Mouse (Mus musculus) heart, adult 2 months (tissue): Measurements from ENCODE around the gene Vmn1r21. TPM values are rescaled to one million over a fixed set of nuclear protein-coding genes. Genes with fewer than 3 reads are reported as not detected.
A peak's percentile ranks its signal among the peaks of the same experiment; 100 is the strongest.

Experiments used
- DNase-seq, 2 experiments: peaks; one replicate each; pipeline ENCODE4 v3.0.0; 2021
- H3K27ac ChIP-seq: fragments of 200-600 bp; 2 replicates; pipeline ENCODE4 v1.8.1; 2022
- H3K27me3 ChIP-seq: fragments of 200-500 bp; 2 replicates; pipeline ENCODE4 v1.6.1; 2012; ENCODE audit warnings: mild to moderate bottlenecking, low read length, inconsistent platforms, mixed read lengths; ENCODE audit not compliant: control insufficient read depth, insufficient read depth
- H3K36me3 ChIP-seq: fragments of 200-500 bp; 2 replicates; pipeline ENCODE4 v1.6.1; 2012; ENCODE audit warnings: low read length, inconsistent platforms; ENCODE audit not compliant: control insufficient read depth, insufficient read depth
- H3K4me1 ChIP-seq: fragments of 200-500 bp; 2 replicates; pipeline ENCODE4 v1.6.1; 2011; ENCODE audit warnings: low read length; ENCODE audit not compliant: control insufficient read depth, insufficient read depth
- H3K4me3 ChIP-seq: fragments of 200-600 bp; 2 replicates; pipeline ENCODE4 v1.8.1; 2022
- H3K79me2 ChIP-seq: fragments of 200-500 bp; replicated peaks from 2 replicates; pipeline ENCODE4 v1.6.1; 2012; ENCODE audit warnings: mild to moderate bottlenecking, inconsistent platforms, low read length, moderate library complexity, mixed read lengths; ENCODE audit not compliant: control insufficient read depth, insufficient read depth
- H3K9ac ChIP-seq: fragments of 200-500 bp; 2 replicates; pipeline ENCODE4 v1.6.1; 2012; ENCODE audit warnings: low read depth, mild to moderate bottlenecking, control low read depth, inconsistent platforms, low read length, mixed read lengths
- CTCF ChIP-seq: fragments of 200-600 bp; IDR thresholded peaks from 2 replicates; pipeline ENCODE4 v1.8.1; 2022; ENCODE audit warnings: antibody characterized with exemption, mild to moderate bottlenecking, moderate library complexity
- EP300 ChIP-seq: fragments of 200-500 bp; IDR thresholded peaks from 2 replicates; pipeline ENCODE4 v1.6.1; 2011; ENCODE audit warnings: low read depth, low read length, control low read depth; ENCODE audit not compliant: insufficient read depth
- POLR2A ChIP-seq: fragments of 200-500 bp; IDR thresholded peaks from 2 replicates; pipeline ENCODE4 v1.6.1; 2011; ENCODE audit warnings: mild to moderate bottlenecking, low read depth, low read length, control low read depth; ENCODE audit not compliant: insufficient read depth
- WGBS: fragments of 180-500 bp; shearing (Covaris S2); methylation state at CpG from one replicate; pipeline ENCODE4 v1.1.7; 2018; 5-methylcytosine and 5-hydroxymethylcytosine counted together
- intact Hi-C: fragments of 180-260 bp; cut with DNase I; formaldehyde crosslinking; loops from one replicate; pipeline ENCODE4 v1.15.1; 2025
- polyA plus RNA-seq: library from polyadenylated mRNA; depleted of rRNA; stranded (reverse); fragments of >200 nt; gene quantifications from 2 replicates; pipeline ENCODE4 v1.2.3, GENCODE M21; 2012; rRNA removed
- total RNA-seq, 2 experiments: library from RNA; stranded (reverse); gene quantifications; 2 replicates each; pipeline ENCODE4 v1.2.3; 2021

Vmn1r21 gene
- total and polyA plus RNA-seq, 3 experiments = not detected

- no peaks in the 10 kb centered on the region for H3K36me3 ChIP-seq
- no peak overlapping the region for H3K27ac ChIP-seq
- no peaks in the 10 kb centered on the region for H3K27me3 ChIP-seq
- intact Hi-C loops = no loop called here
- H3K9ac ChIP-seq = no peak overlapping the region
- no peak for TF ChIP-seq EP300
- no peak for TF ChIP-seq CTCF
- no peak for TF ChIP-seq POLR2A
- H3K79me2 ChIP-seq = no peaks in the 10 kb centered on the region; the same call in 1 of the 2 replicates
- no peaks in the 10 kb centered on the region for H3K4me1 ChIP-seq
- WGBS = 86% methylated on average over 5 of the region's 5 CpGs
- no peak for DNase-seq
- H3K4me3 ChIP-seq = no peak overlapping the region
Observed at GRCm38 (mm10) chr6:57805218-57806069, 44.7 kb downstream of the Vmn1r21 start.

GRCm38 (mm10) chr6:57803130-57803529, 47.0 kb downstream of the Vmn1r21 start:
- no peaks in the 10 kb centered on the region; the same call in 1 of the 2 replicates for H3K79me2 ChIP-seq
- intact Hi-C loops = no loop called here
- H3K36me3 ChIP-seq = no peaks in the 10 kb centered on the region
- H3K4me1 ChIP-seq = no peaks in the 10 kb centered on the region
- no peak for DNase-seq
- H3K4me3 ChIP-seq = no peak overlapping the region
- H3K27me3 ChIP-seq = no peaks in the 10 kb centered on the region
- TF ChIP-seq CTCF (no peak), EP300 (no peak), POLR2A (no peak)
- no peak overlapping the region for H3K9ac ChIP-seq
- 50% methylated on average over 2 of the region's 2 CpGs for WGBS
- no peak overlapping the region for H3K27ac ChIP-seq

- DNase-seq = no peak
- H3K9ac ChIP-seq = no peak overlapping the region
- no peaks in the 10 kb centered on the region for H3K36me3 ChIP-seq
- H3K4me3 ChIP-seq = no peak overlapping the region
- no peak for TF ChIP-seq EP300
- no peak for TF ChIP-seq CTCF
- no peak for TF ChIP-seq POLR2A
- 88% methylated on average over 1 of the region's 1 CpGs for WGBS
- intact Hi-C loops = no loop called here
- no peaks in the 10 kb centered on the region for H3K27me3 ChIP-seq
- H3K79me2 ChIP-seq = no peaks in the 10 kb centered on the region; the same call in 1 of the 2 replicates
- no peak overlapping the region for H3K27ac ChIP-seq
- H3K4me1 ChIP-seq = no peaks in the 10 kb centered on the region
Observed at GRCm38 (mm10) chr6:57798986-57799385, 51.2 kb downstream of the Vmn1r21 start.

DNA sequence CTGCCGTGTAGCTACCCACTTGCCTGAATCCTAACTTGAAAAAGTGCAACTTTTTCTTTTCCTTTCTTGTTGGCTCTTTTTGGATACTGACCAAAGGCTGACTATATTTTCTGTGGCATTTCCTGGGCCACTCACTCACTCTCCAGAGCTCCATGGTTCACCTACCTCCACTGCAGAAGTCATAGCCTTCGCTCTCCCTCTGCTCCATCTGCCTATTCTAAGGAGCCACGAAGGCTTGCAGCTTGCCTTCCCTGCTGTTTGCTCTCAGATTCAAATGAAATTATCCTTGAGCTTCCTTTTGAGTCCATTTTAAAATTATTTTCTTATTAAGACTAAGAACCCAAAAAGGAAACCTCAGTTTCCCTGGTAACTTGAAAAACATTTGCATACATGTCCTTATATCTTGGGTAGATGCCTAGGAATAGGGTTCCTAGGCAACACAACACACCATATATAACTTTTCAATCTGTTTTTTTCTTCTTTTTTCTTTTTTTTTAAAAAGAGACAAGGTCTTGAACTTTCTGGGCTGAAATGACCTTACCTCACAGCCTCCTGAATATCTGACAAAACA, 53.2 kb downstream of the Vmn1r21 start:
- Histone ChIP-seq H3K27ac (no peak overlapping the region), H3K27me3 (no peaks in the 10 kb centered on the region), H3K9ac (no peak overlapping the region), H3K79me2 (no peaks in the 10 kb centered on the region; the same call in 1 of the 2 replicates), H3K4me3 (no peak overlapping the region), H3K36me3 (no peaks in the 10 kb centered on the region), H3K4me1 (no peaks in the 10 kb centered on the region)
- DNase-seq = no peak
- TF ChIP-seq EP300 = no peak
- no peak for TF ChIP-seq CTCF
- TF ChIP-seq POLR2A = no peak
- intact Hi-C loops = no loop called here
- WGBS = 89% methylated on average over 3 of the region's 3 CpGs

DNA sequence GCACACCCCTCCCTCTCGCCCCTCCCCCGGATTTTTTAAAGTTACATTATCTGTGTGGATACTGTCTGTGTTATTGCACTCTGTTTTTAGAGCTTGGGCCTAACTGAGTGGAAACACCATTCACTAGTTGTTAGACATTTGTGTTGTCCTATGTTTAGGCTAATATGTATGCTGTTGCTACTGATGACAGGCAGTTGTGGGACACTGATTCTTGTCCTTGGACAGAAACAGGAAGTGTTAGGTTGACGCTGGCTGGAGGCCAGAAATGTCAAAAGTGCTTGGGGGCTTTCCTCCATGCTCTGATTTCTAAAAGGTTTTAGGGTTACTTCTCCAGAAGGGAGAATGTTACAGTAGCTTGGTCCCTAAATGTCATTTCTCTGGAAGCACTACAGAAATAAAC, 54.3 kb downstream of the Vmn1r21 start:
- no peak overlapping the region for H3K27ac ChIP-seq
- H3K27me3 ChIP-seq = no peaks in the 10 kb centered on the region
- H3K4me3 ChIP-seq = no peak overlapping the region
- no peak overlapping the region for H3K9ac ChIP-seq
- WGBS = 41% methylated on average over 3 of the region's 3 CpGs
- no peaks in the 10 kb centered on the region for H3K36me3 ChIP-seq
- TF ChIP-seq CTCF (no peak), POLR2A (no peak), EP300 (no peak)
- H3K79me2 ChIP-seq = no peaks in the 10 kb centered on the region; the same call in 1 of the 2 replicates
- peak in 1 of 2 experiments; percentile 20 for DNase-seq
- H3K4me1 ChIP-seq = no peaks in the 10 kb centered on the region
- intact Hi-C loops = no loop called here

Other genes with a start within 250 kb of the Vmn1r21 start
- gene Pyurf, start 158.3 kb downstream of the Vmn1r21 start, total RNA-seq = 10 to 100 TPM; 21.5 to 24.6 TPM
- 20.3 and 38.6 TPM in 2 replicates for gene Pyurf, start 158.3 kb downstream of the Vmn1r21 start, polyA plus RNA-seq
- 10 to 100 TPM; 12.7 to 13.1 TPM for gene Lancl2, start 147.8 kb downstream of the Vmn1r21 start, total RNA-seq
- 4.5 and 10.1 TPM in 2 replicates for gene Lancl2, start 147.8 kb downstream of the Vmn1r21 start, polyA plus RNA-seq
- 10 to 100 TPM; 21.6 to 23.9 TPM for gene Vopp1, start 25.2 kb downstream of the Vmn1r21 start, total RNA-seq
- gene Vopp1, start 25.2 kb downstream of the Vmn1r21 start, polyA plus RNA-seq = 11.3 and 13.8 TPM in 2 replicates
- gene Vmn1r22, start 57.7 kb upstream of the Vmn1r21 start, total RNA-seq = not detected
- gene Vmn1r22, start 57.7 kb upstream of the Vmn1r21 start, polyA plus RNA-seq = not detected in 2 replicates
- not detected for gene Vmn1r23, start 76.5 kb upstream of the Vmn1r21 start, total RNA-seq
- gene Vmn1r23, start 76.5 kb upstream of the Vmn1r21 start, polyA plus RNA-seq = not detected in 2 replicates
- not detected for gene Vmn1r24, start 111.2 kb upstream of the Vmn1r21 start, total RNA-seq
- not detected in 2 replicates for gene Vmn1r24, start 111.2 kb upstream of the Vmn1r21 start, polyA plus RNA-seq
- not detected for gene Vmn1r25, start 130.5 kb upstream of the Vmn1r21 start, total RNA-seq
- gene Vmn1r25, start 130.5 kb upstream of the Vmn1r21 start, polyA plus RNA-seq = not detected in 2 replicates
- not detected for gene Vmn1r26, start 164.8 kb upstream of the Vmn1r21 start, total RNA-seq
- not detected in 2 replicates for gene Vmn1r26, start 164.8 kb upstream of the Vmn1r21 start, polyA plus RNA-seq